Mouse (Mus musculus) hindbrain, embryonic 16.5 days (tissue): Measurements from ENCODE around the gene Rnaseh2b. TPM values are rescaled to one million over a fixed set of nuclear protein-coding genes. Genes with fewer than 3 reads are reported as not detected.

ENCODE experiments used
- ATAC-seq: fragments of 200-750 bp; cut with Nextera tagmentation; 2 replicates; pipeline ENCODE4 v1.8.0; 2017; ENCODE audit warnings: moderate TSS enrichment, moderate library complexity
- H3K27ac ChIP-seq: fragments of 300-500 bp; sonication (generic); 2 replicates; pipeline ENCODE4 v1.5.1; 2014; ENCODE audit warnings: low read depth, mild to moderate bottlenecking, control low read depth, low read length, moderate library complexity
- H3K27me3 ChIP-seq: fragments of 300-500 bp; sonication (generic); replicated peaks from 2 replicates; pipeline ENCODE4 v1.6.1; 2014; ENCODE audit warnings: low read length; ENCODE audit not compliant: control insufficient read depth, insufficient read depth
- H3K36me3 ChIP-seq: fragments of 300-500 bp; sonication (generic); 2 replicates; pipeline ENCODE4 v1.6.1; 2014; ENCODE audit warnings: mild to moderate bottlenecking, low read length, moderate library complexity, mixed read lengths; ENCODE audit not compliant: control insufficient read depth, insufficient read depth
- H3K4me1 ChIP-seq: fragments of 300-500 bp; sonication (generic); 2 replicates; pipeline ENCODE4 v1.6.1; 2014; ENCODE audit warnings: low read depth, low read length; ENCODE audit not compliant: control insufficient read depth, insufficient read depth
- H3K4me2 ChIP-seq: fragments of 300-500 bp; sonication (generic); 2 replicates; pipeline ENCODE4 v1.6.1; 2014; ENCODE audit warnings: mild to moderate bottlenecking, low read length, control low read depth, moderate library complexity
- H3K4me3 ChIP-seq: fragments of 300-500 bp; sonication (generic); 2 replicates; pipeline ENCODE4 v1.5.1; 2014; ENCODE audit warnings: mild to moderate bottlenecking, low read length, control low read depth, moderate library complexity
- H3K9ac ChIP-seq: fragments of 300-500 bp; sonication (generic); 2 replicates; pipeline ENCODE4 v1.6.1; 2014; ENCODE audit warnings: low read depth, mild to moderate bottlenecking, control low read depth, low read length, moderate library complexity
- H3K9me3 ChIP-seq: fragments of 300-500 bp; sonication (generic); 2 replicates; pipeline ENCODE4 v1.6.1; 2014; ENCODE audit warnings: mild to moderate bottlenecking, low read length, moderate library complexity; ENCODE audit not compliant: control insufficient read depth
- WGBS: fragments of 180-500 bp; shearing (Covaris S2); extraction: QIAGEN DNeasy Blood & Tissue Kit; methylation state at CpG from one replicate; pipeline ENCODE4 v1.1.7; 2014; 5-methylcytosine and 5-hydroxymethylcytosine counted together
- polyA plus RNA-seq: library from polyadenylated mRNA; unstranded; fragments of >200 nt; fragmentation: Nextera tagmentation; extraction: Ambion mirVana; gene quantifications from 2 replicates; pipeline ENCODE4 v1.2.1, GENCODE M21; 2015

Gene Rnaseh2b
- polyA plus RNA-seq, 1 experiment from 2014 or later = 28.9 TPM

GRCm38 (mm10) chr14:62327171-62327570, 34.8 kb downstream of the Rnaseh2b start:
- Histone ChIP-seq H3K4me1 (peaks cover 4% of the 10 kb centered on the region; the same call in 1 of the 2 replicates), H3K27ac (no peak overlapping the region), H3K27me3 (no peaks in the 10 kb centered on the region), H3K9ac (no peak overlapping the region), H3K4me3 (no peak overlapping the region), H3K4me2 (no peak overlapping the region), H3K36me3 (no peaks in the 10 kb centered on the region), H3K9me3 (no peaks in the 10 kb centered on the region)
- ATAC-seq = no peak
- 21% methylated on average over 2 of the region's 2 CpGs for WGBS

GRCm38 (mm10) chr14:62328606-62329005, 36.2 kb downstream of the Rnaseh2b start:
- Histone ChIP-seq H3K9ac (no peak overlapping the region), H3K27me3 (no peaks in the 10 kb centered on the region), H3K27ac (no peak overlapping the region), H3K4me1 (peaks cover 13% of the 10 kb centered on the region), H3K36me3 (no peaks in the 10 kb centered on the region), H3K9me3 (no peaks in the 10 kb centered on the region), H3K4me2 (no peak overlapping the region), H3K4me3 (no peak overlapping the region)
- no peak for ATAC-seq
- WGBS = 52% methylated on average over 6 of the region's 6 CpGs

GRCm38 (mm10) chr14:62329631-62330030, 37.2 kb downstream of the Rnaseh2b start:
- H3K4me3 ChIP-seq = no peak overlapping the region
- no peak overlapping the region for H3K27ac ChIP-seq
- no peak overlapping the region for H3K9ac ChIP-seq
- 93% methylated on average over 3 of the region's 3 CpGs for WGBS
- no peak for ATAC-seq
- no peaks in the 10 kb centered on the region for H3K27me3 ChIP-seq
- peaks cover 13% of the 10 kb centered on the region for H3K4me1 ChIP-seq
- no peaks in the 10 kb centered on the region for H3K36me3 ChIP-seq
- H3K4me2 ChIP-seq = no peak overlapping the region
- no peaks in the 10 kb centered on the region for H3K9me3 ChIP-seq

- WGBS = 14% methylated on average over 6 of the region's 6 CpGs
- Histone ChIP-seq H3K36me3 (no peaks in the 10 kb centered on the region), H3K27ac (no peak overlapping the region), H3K9ac (no peak overlapping the region), H3K4me2 (peak overlapping the region; percentile 73), H3K4me3 (peak overlapping the region; percentile 78), H3K4me1 (peaks cover 13% of the 10 kb centered on the region), H3K27me3 (no peaks in the 10 kb centered on the region), H3K9me3 (no peaks in the 10 kb centered on the region)
- ATAC-seq = no peak
These were observed 39.1 kb downstream of the Rnaseh2b start for GRCm38 (mm10) chr14:62331457-62331856.

GRCm38 (mm10) chr14:62331866-62332619, 39.7 kb downstream of the Rnaseh2b start:
- WGBS = under 1% methylated on average over 50 of the region's 62 CpGs

GRCm38 (mm10) chr14:62333909-62334687, 41.7 kb downstream of the Rnaseh2b start:
- Histone ChIP-seq H3K27ac (no peak overlapping the region), H3K27me3 (no peaks in the 10 kb centered on the region), H3K4me3 (no peak overlapping the region), H3K4me1 (peaks cover 13% of the 10 kb centered on the region), H3K4me2 (no peak overlapping the region), H3K9me3 (no peaks in the 10 kb centered on the region), H3K9ac (no peak overlapping the region), H3K36me3 (no peaks in the 10 kb centered on the region)
- no peak for ATAC-seq
- 79% methylated on average over 9 of the region's 9 CpGs for WGBS

More at GRCm38 (mm10) chr14:62331866-62332619, 39.7 kb downstream of the Rnaseh2b start:
- Histone ChIP-seq H3K4me2 (peak overlapping the region; percentile 73), H3K36me3 (no peaks in the 10 kb centered on the region), H3K9ac (peak overlapping the region; percentile 83), H3K4me1 (peaks cover 13% of the 10 kb centered on the region), H3K27me3 (no peaks in the 10 kb centered on the region), H3K27ac (peak overlapping the region; percentile 85), H3K4me3 (peak overlapping the region; percentile 78), H3K9me3 (no peaks in the 10 kb centered on the region)
- ATAC-seq = peak; percentile 93

- H3K4me1 ChIP-seq = no peaks in the 10 kb centered on the region
- H3K4me2 ChIP-seq = no peak overlapping the region
- no peaks in the 10 kb centered on the region for H3K36me3 ChIP-seq
- no peaks in the 10 kb centered on the region for H3K9me3 ChIP-seq
- H3K27ac ChIP-seq = no peak overlapping the region
- no peaks in the 10 kb centered on the region for H3K27me3 ChIP-seq
- no peak overlapping the region for H3K9ac ChIP-seq
- WGBS = 87% methylated on average over 1 of the region's 1 CpGs
- no peak overlapping the region for H3K4me3 ChIP-seq
- no peak for ATAC-seq
These were observed 46.8 kb downstream of the Rnaseh2b start for GRCm38 (mm10) chr14:62339196-62339595.

- H3K9me3 ChIP-seq = no peaks in the 10 kb centered on the region
- no peak overlapping the region for H3K27ac ChIP-seq
- WGBS = 61% methylated on average over 8 of the region's 8 CpGs
- H3K4me1 ChIP-seq = peaks cover 2% of the 10 kb centered on the region; the same call in 1 of the 2 replicates
- no peaks in the 10 kb centered on the region for H3K36me3 ChIP-seq
- no peak overlapping the region for H3K9ac ChIP-seq
- no peaks in the 10 kb centered on the region for H3K27me3 ChIP-seq
- no peak overlapping the region for H3K4me3 ChIP-seq
- H3K4me2 ChIP-seq = no peak overlapping the region
- no peak for ATAC-seq
These were observed 49.7 kb downstream of the Rnaseh2b start for GRCm38 (mm10) chr14:62341887-62342642.
